Mouse (Mus musculus): Measurements from ENCODE around the gene Mrpl44.

Mrpl44 gene

GRCm38 (mm10) chr1:79762282-79763250 lies 13.3 kb upstream of the Mrpl44 start:
- no peak for DNase-seq

GRCm38 (mm10) chr1:79764031-79764430 lies 11.8 kb upstream of the Mrpl44 start:
- no peak for DNase-seq

- no peak for DNase-seq
Observed at GRCm38 (mm10) chr1:79764483-79764882, 11.3 kb upstream of the Mrpl44 start.

GRCm38 (mm10) chr1:79768231-79768630 lies 7.6 kb upstream of the Mrpl44 start:
- no peak for DNase-seq

- no peak for DNase-seq
Observed at GRCm38 (mm10) chr1:79774164-79774780, 1.5 kb upstream of the Mrpl44 start.

GRCm38 (mm10) chr1:79778011-79778410 lies 2.2 kb downstream of the Mrpl44 start:
- DNase-seq, result no peak

GRCm38 (mm10) chr1:79782433-79782832 lies 6.6 kb downstream of the Mrpl44 start:
- DNase-seq, result no peak

GRCm38 (mm10) chr1:79786267-79786927 lies 10.6 kb downstream of the Mrpl44 start:
- peak; percentile 49 for DNase-seq

- DNase-seq, result no peak
Observed at GRCm38 (mm10) chr1:79797084-79797483, 21.3 kb downstream of the Mrpl44 start.

- peak; percentile 28 for DNase-seq
Observed at GRCm38 (mm10) chr1:79802858-79803427, 27.1 kb downstream of the Mrpl44 start.

- DNase-seq, result no peak
Observed at GRCm38 (mm10) chr1:79803614-79804013, 27.8 kb downstream of the Mrpl44 start.

- DNase-seq, result no peak
Observed at GRCm38 (mm10) chr1:79806865-79807264, 31.0 kb downstream of the Mrpl44 start.

GRCm38 (mm10) chr1:79809447-79809846 lies 33.6 kb downstream of the Mrpl44 start:
- DNase-seq, result no peak

- no peak for DNase-seq
Observed at GRCm38 (mm10) chr1:79815446-79815845, 39.6 kb downstream of the Mrpl44 start.

GRCm38 (mm10) chr1:79819296-79819879 lies 43.6 kb downstream of the Mrpl44 start:
- DNase-seq, result no peak

- no peak for DNase-seq
Observed at GRCm38 (mm10) chr1:79822806-79823525, 47.1 kb downstream of the Mrpl44 start.

GRCm38 (mm10) chr1:79823951-79824633 lies 48.3 kb downstream of the Mrpl44 start:
- DNase-seq, result no peak

Measured in embryo, embryonic 11 days (tissue).